Mouse (Mus musculus) layer of hippocampus, postnatal 25 days (tissue): ENCODE data around the gene Ric8a. TPM values are rescaled to one million over a fixed set of nuclear protein-coding genes. Genes with fewer than 3 reads are reported as not detected.

Experiments used
- total RNA-seq, 2 experiments: library from RNA; stranded (reverse); gene quantifications; 2 replicates each; pipeline ENCODE4 v1.2.3; 2021

Gene Ric8a
- total RNA-seq, 2 experiments from 2014 or later: 79.1 to 86.5 TPM

Other genes with a start within 250 kb of the Ric8a start
- gene Olfr61, start 228.0 kb upstream of the Ric8a start, total RNA-seq: not detected
- not detected for gene Olfr53, start 210.5 kb upstream of the Ric8a start, total RNA-seq
- gene Olfr539, start 197.0 kb upstream of the Ric8a start, total RNA-seq: under 1 TPM; 0.10 to 0.21 TPM
- under 1 TPM in 1 of 2 experiments, not detected in 1; 0.23 TPM for gene Olfr45, start 175.0 kb upstream of the Ric8a start, total RNA-seq
- gene Olfr541, start 159.7 kb upstream of the Ric8a start, total RNA-seq: not detected
- gene Cyp2e1, start 93.2 kb upstream of the Ric8a start, total RNA-seq: not detected
- not detected for gene Syce1, start 69.1 kb upstream of the Ric8a start, total RNA-seq
- 10 to 100 TPM; 11.6 to 13.6 TPM for gene Zfp941, start 34.8 kb upstream of the Ric8a start, total RNA-seq
- 1 to 10 TPM; 1.6 to 1.7 TPM for gene Urah, start 21.9 kb upstream of the Ric8a start, total RNA-seq
- gene Scgb1c1, start 11.4 kb upstream of the Ric8a start, total RNA-seq: not detected
- gene Odf3, start 9.2 kb upstream of the Ric8a start, total RNA-seq: not detected
- gene Gm45785, start 626 bp upstream of the Ric8a start, total RNA-seq: not detected
- 10 to 100 TPM; 26.6 to 29.6 TPM for gene Bet1l, start 620 bp downstream of the Ric8a start, total RNA-seq
- 100 to 1,000 TPM; 107 to 117 TPM for gene Psmd13, start 25.0 kb downstream of the Ric8a start, total RNA-seq
- gene Sirt3, start 25.4 kb downstream of the Ric8a start, total RNA-seq: 10 to 100 TPM; 67.0 to 77.5 TPM
- gene Cox8b, start 43.5 kb downstream of the Ric8a start, total RNA-seq: 1 to 10 TPM; 1.3 to 2.8 TPM
- gene Nlrp6, start 63.9 kb downstream of the Ric8a start, total RNA-seq: under 1 TPM; 0.21 to 0.37 TPM
- gene Pgghg, start 84.4 kb downstream of the Ric8a start, total RNA-seq: 1 to 10 TPM; 4.0 to 7.1 TPM
- gene Ifitm5, start 93.3 kb downstream of the Ric8a start, total RNA-seq: not detected
- not detected for gene Gm45717, start 99.0 kb downstream of the Ric8a start, total RNA-seq
- gene Ifitm2, start 99.0 kb downstream of the Ric8a start, total RNA-seq: 10 to 100 TPM in 1 of 2 experiments, 1 to 10 TPM in 1; 9.7 to 13.4 TPM
- gene Ifitm1, start 110.3 kb downstream of the Ric8a start, total RNA-seq: 1 to 10 TPM; 1.3 to 1.5 TPM
- gene Ifitm3, start 153.8 kb downstream of the Ric8a start, total RNA-seq: 10 to 100 TPM; 11.9 to 13.8 TPM
- not detected for gene Ifitm6, start 161.0 kb downstream of the Ric8a start, total RNA-seq
- gene Gm17387, start 172.2 kb downstream of the Ric8a start, total RNA-seq: not detected
- gene B4galnt4, start 204.1 kb downstream of the Ric8a start, total RNA-seq: 10 to 100 TPM; 80.7 to 96.2 TPM
- gene Pkp3, start 221.3 kb downstream of the Ric8a start, total RNA-seq: not detected
- 1 to 10 TPM; 1.9 to 3.2 TPM for gene Sigirr, start 243.6 kb downstream of the Ric8a start, total RNA-seq